Mouse (Mus musculus): ENCODE data around the gene Kctd11.
A peak's percentile ranks its signal among the peaks of the same experiment; 100 is the strongest.

Gene Kctd11

GRCm38 (mm10) chr11:69846738-69847688 lies 34.2 kb downstream of the Kctd11 start:
- peak; percentile 56 for DNase-seq

- DNase-seq = peak; percentile 94
Observed at GRCm38 (mm10) chr11:69846198-69846680, 35.0 kb downstream of the Kctd11 start, which contains the start of gene Plscr3. Gene Plscr3, plus strand, starts transcription at chr11:69846376.

GRCm38 (mm10) chr11:69838714-69839104 lies 42.5 kb downstream of the Kctd11 start:
- peak; percentile 26 for DNase-seq

GRCm38 (mm10) chr11:69837952-69838713 lies 43.1 kb downstream of the Kctd11 start, which contains the start of gene Tmem256:
Gene Tmem256, plus strand, starts transcription at chr11:69838514.
- DNase-seq = peak; percentile 98

GRCm38 (mm10) chr11:69837604-69837951 lies 43.6 kb downstream of the Kctd11 start, which contains the start of gene Nlgn2:
Gene Nlgn2, minus strand, starts transcription at chr11:69837784.
- DNase-seq = no peak

- DNase-seq = no peak
Observed at GRCm38 (mm10) chr11:69836703-69837576, 44.3 kb downstream of the Kctd11 start.

- no peak for DNase-seq
Observed at GRCm38 (mm10) chr11:69835966-69836335, 45.3 kb downstream of the Kctd11 start.

- DNase-seq = no peak
Observed at GRCm38 (mm10) chr11:69835326-69835965, 45.8 kb downstream of the Kctd11 start.

GRCm38 (mm10) chr11:69834001-69834549 lies 47.1 kb downstream of the Kctd11 start:
- peak; percentile 37 for DNase-seq

GRCm38 (mm10) chr11:69833554-69833953 lies 47.7 kb downstream of the Kctd11 start:
- no peak for DNase-seq

- no peak for DNase-seq
Observed at GRCm38 (mm10) chr11:69828832-69829231, 52.4 kb downstream of the Kctd11 start.
